Mouse (Mus musculus): ENCODE results near the gene Fam174b.

DNA sequence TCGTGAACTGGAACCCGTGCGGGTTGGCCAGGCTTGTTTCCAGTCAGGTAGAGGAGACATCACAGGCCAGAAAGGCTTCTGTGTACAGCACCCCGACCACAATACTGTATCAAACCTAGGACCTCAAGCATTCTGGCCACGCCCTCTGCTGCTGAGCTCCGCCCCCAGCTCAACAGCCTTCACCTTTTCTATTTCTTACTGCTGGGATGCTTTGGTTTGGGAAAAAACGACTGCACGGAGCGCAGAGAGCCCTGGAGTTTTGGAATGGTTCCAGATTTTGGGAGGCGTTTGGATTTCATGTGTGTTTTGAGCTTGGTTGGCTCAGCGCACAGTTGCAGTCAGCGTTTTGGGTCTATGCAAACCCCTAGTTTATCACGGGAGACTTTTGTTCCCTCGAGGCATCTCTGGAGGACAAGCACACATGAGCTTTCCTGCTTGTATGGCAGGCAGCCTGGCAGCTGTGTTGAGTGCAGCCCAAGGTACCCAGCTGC is 32.2 kb downstream of the Fam174b start:
- TF ChIP-seq POLR2A (IDR thresholded peaks at IDR 0.05; ENCODE audit: low read depth, low read length) (no peak), CTCF (IDR thresholded peaks at IDR 0.05; ENCODE audit: borderline replicate concordance, insufficient read depth, low read length) (no peak)
